Mouse (Mus musculus): ENCODE measurements around the gene Vps45.

- TF ChIP-seq CTCF (IDR thresholded peaks at IDR 0.05; ENCODE audit: borderline replicate concordance, control insufficient read depth, extremely low read depth, insufficient read depth, low read length, poor library complexity) = no peak
- TF ChIP-seq POLR2A (IDR thresholded peaks at IDR 0.05; ENCODE audit: control insufficient read depth, extremely low read depth, insufficient read depth, low read length, poor library complexity) = no peak
These were observed 44.0 kb upstream of the Vps45 start for GRCm38 (mm10) chr3:96102100-96102872.

Data from thymus, adult 2 months (tissue).